Mouse (Mus musculus): Measurements from ENCODE around the gene Phgr1. TPM values are rescaled to one million over a fixed set of nuclear protein-coding genes. Genes with fewer than 3 reads are reported as not detected.

The Phgr1 gene
- polyA plus RNA-seq, 1 experiment: not detected

DNA sequence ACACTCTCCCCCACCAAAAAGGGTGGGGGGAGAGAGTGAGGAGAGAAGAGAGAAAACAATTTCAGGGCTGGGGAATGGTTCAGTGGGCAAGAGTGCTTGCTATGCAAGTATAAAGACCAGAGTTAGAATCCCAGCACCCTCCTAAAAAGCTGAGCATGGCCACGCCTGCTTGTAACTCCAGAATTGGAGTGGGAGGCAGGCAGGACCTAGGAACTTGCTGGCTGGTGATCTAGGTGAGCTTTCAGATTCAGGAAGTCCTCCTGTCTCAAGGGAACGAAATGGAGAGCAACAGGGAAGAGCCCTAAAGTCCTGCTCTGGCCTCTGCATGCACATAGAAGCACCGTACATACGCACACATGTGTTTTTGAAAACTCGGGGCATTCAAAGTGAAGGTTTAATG lies 50.2 kb downstream of the Phgr1 start:
- DNase-seq (ENCODE audit: low spot score): no peak

DNA sequence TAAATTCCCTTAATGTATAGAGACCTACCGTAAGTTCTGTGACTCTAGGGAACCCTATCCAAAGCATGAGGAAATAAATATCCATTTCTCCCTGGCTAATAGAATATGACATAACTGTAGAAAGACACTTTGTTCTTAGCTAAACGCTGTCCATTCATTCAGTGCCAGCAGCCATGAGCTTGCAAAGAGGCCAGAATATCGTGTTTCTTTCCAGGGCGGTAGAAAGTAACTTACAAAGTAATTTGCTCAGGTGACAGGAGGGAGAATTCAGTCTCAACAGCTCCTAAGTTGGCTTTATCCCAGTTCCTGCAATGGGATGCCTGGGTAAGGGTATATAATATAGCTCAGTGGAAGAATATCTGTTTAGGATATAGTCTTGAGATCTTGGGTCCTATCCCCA lies 51.8 kb downstream of the Phgr1 start:
- no peak for DNase-seq (ENCODE audit: low spot score)

Other genes with a start within 250 kb of the Phgr1 start
- gene Bmf, start 223.1 kb upstream of the Phgr1 start, polyA plus RNA-seq (2012; rRNA removed): 11.7 and 14.1 TPM in 2 replicates
- 2.4 and 2.8 TPM in 2 replicates for gene Bub1b, start 174.6 kb upstream of the Phgr1 start, polyA plus RNA-seq (2012; rRNA removed)
- gene Pak6, start 109.5 kb upstream of the Phgr1 start, polyA plus RNA-seq (2012; rRNA removed): 12.3 and 12.7 TPM in 2 replicates
- 0.69 and 0.93 TPM in 2 replicates for gene Ankrd63, start 68.8 kb upstream of the Phgr1 start, polyA plus RNA-seq (2012; rRNA removed)
- 2.6 and 3.0 TPM in 2 replicates for gene Plcb2, start 44.3 kb upstream of the Phgr1 start, polyA plus RNA-seq (2012; rRNA removed)
- 35.9 and 38.5 TPM in 2 replicates for gene Inafm2, start 27.0 kb upstream of the Phgr1 start, polyA plus RNA-seq (2012; rRNA removed)
- gene Ccdc9b, start 10.1 kb upstream of the Phgr1 start, polyA plus RNA-seq (2012; rRNA removed): 19.3 and 23.1 TPM in 2 replicates
- gene Disp2, start 7.0 kb downstream of the Phgr1 start, polyA plus RNA-seq (2012; rRNA removed): 0.78 and 0.93 TPM in 2 replicates
- 5.0 and 5.5 TPM in 2 replicates for gene Knstrn, start 41.2 kb downstream of the Phgr1 start, polyA plus RNA-seq (2012; rRNA removed)
- 87.1 and 91.2 TPM in 2 replicates for gene Ivd, start 89.2 kb downstream of the Phgr1 start, polyA plus RNA-seq (2012; rRNA removed)
- gene Bahd1, start 127.6 kb downstream of the Phgr1 start, polyA plus RNA-seq (2012; rRNA removed): 10.2 and 12.4 TPM in 2 replicates
- 19.9 and 20.7 TPM in 2 replicates for gene Chst14, start 153.7 kb downstream of the Phgr1 start, polyA plus RNA-seq (2012; rRNA removed)

All from urinary bladder, adult 2 months (tissue).